Mouse (Mus musculus) frontal cortex, postnatal 14 days (tissue): Measurements from ENCODE around the gene Lamc1.
A peak's percentile ranks its signal among the peaks of the same experiment; 100 is the strongest.
"Not testable (repeated sequence)": the region's sequence is repeated elsewhere in the genome, so short reads cannot be mapped to it uniquely, and the experiment has no call there.

Experiments used
- DNase-seq, 2 experiments: peaks; one replicate each; pipeline ENCODE4 v3.0.0; 2022; ENCODE audit warnings: low spot score in 2 of 2

Gene Lamc1

DNA sequence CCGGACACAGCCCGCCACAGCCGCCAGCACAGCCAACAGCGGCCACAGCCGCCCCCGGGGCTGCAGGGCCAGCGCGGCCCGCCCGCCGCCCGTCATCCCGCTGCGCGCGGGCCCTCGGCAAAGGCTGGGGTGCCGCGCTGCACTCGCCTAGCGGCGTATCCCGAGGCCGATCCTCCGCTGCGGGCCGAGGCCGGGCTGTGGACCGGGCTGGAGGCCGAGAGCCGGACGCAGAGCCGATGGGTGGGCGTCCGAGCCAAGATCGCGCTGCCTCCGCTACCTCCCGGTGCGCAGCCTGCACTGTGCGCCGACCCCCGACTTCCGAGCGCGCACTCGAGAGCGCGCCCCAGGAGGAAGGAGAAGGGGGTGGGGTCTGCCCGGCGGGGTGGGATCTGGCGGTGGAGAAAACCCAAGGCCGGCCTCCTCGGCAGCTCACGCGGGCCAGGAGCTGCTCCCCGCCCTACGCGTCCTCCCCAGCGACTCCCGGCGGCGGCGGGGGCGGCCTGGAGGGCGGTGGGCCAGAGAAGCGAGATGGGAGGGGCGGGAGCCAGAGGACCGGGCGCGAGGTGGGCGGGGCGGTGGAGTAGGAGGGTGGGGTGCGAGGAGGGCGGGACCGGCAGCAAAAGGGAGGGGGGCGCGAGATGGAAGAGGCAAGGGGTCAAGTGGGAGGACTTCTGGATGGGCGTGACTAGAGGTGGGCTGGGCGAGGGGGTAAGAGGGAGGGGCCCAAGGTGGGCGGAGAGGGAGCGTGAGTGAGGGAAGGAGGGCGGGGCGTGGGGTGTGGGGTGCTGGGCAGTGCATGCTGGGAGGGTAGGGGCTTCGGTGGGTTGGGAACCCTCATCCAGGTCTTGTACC is at the start of gene Lamc1:
Lamc1 (minus strand) TSS at position 343 of the 852 bp plus-strand sequence.
- peak; percentile 70 for DNase-seq

GRCm38 (mm10) chr1:153380746-153381282 is 48.2 kb upstream of the Lamc1 start:
- no peak for DNase-seq

DNA sequence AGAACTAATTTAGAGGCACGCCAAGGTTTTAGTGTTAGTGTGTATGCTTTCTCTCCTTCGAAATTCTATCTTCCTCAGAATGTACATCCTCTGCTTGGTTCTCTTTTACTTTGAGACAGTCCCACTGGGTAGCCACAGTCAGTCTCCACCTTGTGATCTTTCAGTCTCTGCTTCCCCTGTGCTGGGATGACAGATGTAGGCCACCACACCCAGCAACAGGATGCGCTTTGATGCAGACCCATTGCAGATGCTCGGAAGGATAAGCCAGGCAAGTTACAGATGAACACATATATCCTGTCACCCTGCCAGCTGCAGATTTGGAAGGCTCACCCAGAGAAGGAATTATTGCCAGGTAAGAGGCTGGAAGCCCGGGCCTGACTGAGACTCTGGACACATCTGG is 47.2 kb upstream of the Lamc1 start:
- DNase-seq, result no peak

GRCm38 (mm10) chr1:153378587-153378986 is 46.0 kb upstream of the Lamc1 start:
- no peak for DNase-seq

DNA sequence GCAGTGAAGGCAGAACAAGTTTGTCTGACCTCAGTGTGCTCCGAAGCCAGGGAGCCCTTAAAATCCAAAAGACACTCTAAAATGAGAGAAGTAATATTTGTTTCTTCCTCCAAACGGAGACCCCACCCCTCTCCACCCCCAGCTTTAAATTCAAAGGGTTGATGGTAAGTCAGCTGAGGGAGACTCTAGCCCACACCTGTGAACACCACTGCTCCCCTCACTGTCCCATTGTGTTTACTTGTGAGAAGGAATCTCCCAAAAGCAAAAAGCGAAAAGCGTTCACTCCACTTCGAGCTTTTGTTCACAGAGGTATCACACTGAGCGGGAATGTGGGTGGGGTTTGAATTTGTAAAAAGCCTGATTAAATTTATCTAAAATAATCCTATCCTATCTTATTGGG is 43.9 kb upstream of the Lamc1 start:
- DNase-seq, result no peak

- DNase-seq, result no peak
Observed at GRCm38 (mm10) chr1:153374136-153374535, 41.5 kb upstream of the Lamc1 start.

GRCm38 (mm10) chr1:153371846-153372245 is 39.3 kb upstream of the Lamc1 start:
- DNase-seq, result no peak

GRCm38 (mm10) chr1:153369011-153369410 is 36.4 kb upstream of the Lamc1 start:
- no peak for DNase-seq

DNA sequence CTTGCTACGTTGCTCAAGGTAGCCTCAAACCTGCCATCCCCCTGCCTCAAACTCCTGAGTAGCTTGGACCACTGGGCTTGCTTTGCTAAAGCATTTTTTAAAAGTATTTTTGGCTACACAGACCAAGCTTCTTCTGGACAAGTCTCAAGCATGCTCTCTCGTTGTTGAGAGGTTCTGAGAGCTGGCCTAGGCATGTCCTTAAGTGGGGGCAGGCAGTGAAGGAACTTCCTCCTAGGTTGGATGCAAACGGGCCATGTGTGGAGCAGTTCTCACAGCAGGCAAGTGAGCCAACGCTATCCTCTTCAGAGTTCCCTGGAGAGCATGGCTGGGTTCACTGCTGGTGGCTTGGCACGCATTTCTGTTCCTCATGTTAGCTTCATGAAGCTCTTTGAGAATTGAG is 34.5 kb upstream of the Lamc1 start:
- no peak for DNase-seq

- no peak for DNase-seq
Observed at GRCm38 (mm10) chr1:153361926-153362325, 29.3 kb upstream of the Lamc1 start.

DNA sequence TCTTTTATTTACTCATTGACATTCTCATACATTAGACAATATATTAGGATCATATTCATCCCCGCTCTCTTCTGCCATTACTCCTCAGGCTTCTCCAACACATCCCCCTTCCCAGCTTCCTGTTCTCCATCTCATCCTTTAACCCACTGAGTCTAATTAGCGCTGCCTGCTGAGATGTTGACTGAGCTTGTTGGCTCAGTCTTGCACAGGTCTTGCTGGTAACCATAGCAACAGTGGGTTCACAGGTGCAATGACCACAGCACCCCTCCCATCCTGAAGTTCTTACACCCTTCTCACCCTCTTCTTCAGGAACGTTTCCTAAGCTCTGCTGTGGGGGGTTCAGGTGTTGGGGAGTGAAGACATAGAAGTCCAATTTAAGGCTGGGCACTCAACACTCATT is 28.0 kb upstream of the Lamc1 start:
- DNase-seq, result no peak

DNA sequence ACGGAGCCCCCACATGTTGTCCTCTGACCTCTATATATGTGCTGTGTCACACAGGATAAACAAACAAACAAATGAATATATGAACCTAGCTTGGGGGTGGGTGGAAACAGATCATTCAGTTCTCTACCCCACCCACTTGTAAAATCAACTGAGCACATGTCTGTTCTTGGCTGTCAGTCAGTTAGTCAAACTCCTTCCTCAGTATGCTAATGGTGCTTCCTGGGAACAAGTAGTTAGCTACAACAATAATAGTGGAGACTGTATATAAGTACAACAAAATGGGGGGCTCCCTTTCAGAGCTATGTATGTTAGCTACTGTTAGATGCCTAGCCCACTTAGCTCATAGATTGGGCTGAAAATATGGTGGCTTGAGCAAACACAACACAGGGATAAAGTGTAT is 24.6 kb upstream of the Lamc1 start:
- DNase-seq, result no peak

DNA sequence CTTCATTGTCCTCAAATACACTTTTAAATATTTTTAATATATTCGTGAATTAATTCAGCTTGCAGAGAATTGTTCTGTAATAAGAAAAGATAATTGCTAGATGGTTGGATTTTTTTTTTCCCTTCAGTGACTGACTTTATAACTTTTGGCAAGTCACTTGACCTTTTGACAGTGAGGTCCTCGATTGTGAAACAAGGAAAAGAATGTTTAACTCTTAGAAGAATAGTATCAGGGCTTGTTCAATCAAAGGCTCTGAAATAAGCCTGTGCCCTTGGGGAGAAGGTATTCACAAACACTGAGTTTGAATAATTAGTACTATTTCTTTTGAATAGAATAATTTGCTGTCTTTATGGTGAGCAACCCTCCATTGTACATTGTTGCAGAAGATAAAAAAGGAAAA is 21.9 kb upstream of the Lamc1 start:
- DNase-seq, result no peak

DNA sequence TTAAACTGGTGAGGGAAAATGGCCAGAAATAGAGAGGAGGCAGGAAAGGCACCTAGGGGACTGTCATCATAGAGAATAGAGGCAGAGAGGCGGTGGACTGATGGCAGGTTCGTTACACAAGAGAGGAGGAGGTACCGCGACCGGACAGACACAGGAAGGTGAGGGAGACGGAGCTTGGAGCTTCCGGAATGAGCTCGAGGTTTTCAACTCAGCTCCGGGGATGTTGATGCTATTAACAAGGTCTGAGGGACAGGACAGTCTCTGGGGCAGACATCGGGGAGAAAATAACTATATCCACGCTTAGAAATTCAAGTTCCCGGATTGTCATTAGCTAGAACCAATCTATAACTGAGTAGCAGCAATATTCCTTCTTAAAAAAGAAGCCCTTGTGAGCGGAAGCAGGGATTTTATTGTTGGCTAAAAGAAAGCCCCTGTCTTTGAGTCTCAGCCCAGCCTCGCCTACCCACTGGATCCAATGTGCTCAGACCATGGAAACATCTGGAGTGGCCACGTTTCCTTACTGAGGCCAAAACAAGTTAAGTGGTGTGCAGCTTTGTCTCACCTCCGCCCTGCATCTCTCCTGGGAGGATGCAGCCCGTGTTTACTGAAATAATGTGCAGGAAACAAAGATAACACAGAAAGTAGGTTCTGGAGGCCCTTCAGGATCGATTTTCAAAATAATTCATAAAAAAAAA is 21.3 kb upstream of the Lamc1 start:
- no peak for DNase-seq

GRCm38 (mm10) chr1:153351034-153351433 is 18.4 kb upstream of the Lamc1 start:
- no peak for DNase-seq

GRCm38 (mm10) chr1:153347726-153348125 is 15.1 kb upstream of the Lamc1 start:
- DNase-seq, result no peak

GRCm38 (mm10) chr1:153347040-153347439 is 14.5 kb upstream of the Lamc1 start:
- DNase-seq, result no peak

GRCm38 (mm10) chr1:153345699-153346291 is 13.2 kb upstream of the Lamc1 start:
- DNase-seq, result no peak

GRCm38 (mm10) chr1:153345002-153345401 is 12.4 kb upstream of the Lamc1 start:
- no peak for DNase-seq

GRCm38 (mm10) chr1:153335451-153335850 is 2.9 kb upstream of the Lamc1 start:
- DNase-seq, result not testable (repeated sequence)

DNA sequence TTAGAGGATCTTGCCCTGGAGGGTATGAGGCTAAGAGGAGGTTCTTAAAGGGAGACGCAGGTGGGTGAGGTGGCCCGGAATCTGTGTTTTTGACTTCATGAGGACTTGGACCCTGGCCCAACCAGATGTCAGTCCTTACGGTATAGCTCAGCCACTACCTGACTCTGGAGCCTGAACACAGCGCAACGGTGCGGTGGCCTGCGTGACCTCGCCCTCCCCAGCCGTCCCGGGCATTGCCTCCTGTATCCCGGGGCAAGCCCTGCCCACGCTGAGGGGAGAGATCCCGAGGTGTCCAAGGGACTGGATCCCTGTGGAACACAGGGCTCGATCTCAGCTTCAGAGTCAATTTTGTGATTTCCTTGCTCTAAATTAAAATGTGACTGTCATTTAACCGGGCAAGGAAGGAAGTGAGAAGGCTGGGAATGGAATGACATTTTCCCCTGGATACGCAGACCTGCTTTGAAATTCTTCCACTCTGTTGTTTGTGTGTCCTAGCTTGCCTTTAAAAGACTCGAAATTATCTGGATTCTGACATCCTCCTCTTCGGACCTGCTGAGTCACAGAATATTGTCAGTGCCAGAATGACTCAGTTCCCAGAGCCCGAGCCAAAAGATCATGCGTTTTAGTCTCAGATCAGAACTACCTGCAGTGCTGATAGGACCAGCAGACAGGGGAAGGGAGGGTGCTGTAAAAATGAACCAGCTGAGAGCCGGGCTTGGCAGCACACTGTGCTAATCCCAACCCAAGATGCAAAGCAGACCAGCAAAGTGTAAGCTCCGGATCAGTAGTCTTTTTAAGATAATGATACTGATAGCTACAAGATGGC is 923 bp upstream of the Lamc1 start:
- DNase-seq, result peak; percentile 15 to 27
